Comparison of ENCODE assay signal across 12 mouse cellular contexts in the genomic region with DNA sequence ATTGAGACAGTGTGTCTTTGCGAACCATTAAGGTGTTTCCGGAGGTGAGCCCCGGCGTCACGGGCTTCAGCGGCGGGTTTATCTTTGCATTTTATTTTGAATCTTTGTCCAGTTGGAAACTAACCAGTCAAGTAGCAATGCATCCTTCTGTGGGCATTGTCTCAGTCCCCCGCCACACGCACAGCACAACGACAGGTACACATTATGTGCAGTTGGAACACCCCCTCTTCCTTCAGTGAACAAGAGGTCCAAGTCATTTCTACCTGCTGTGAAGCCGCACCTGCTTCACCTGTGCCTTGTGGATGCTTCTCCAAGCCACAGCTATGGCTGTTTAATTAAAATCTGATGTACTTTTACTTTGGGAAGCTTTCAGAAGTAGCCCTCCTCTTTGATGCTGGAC. TPM values are rescaled to one million over a fixed set of nuclear protein-coding genes. Genes with fewer than 3 reads are reported as not detected.
DNase-seq lines count a peak whose midpoint lies in the region; TF ChIP-seq lines count a peak whose summit lies in the region.
"Had no signal": no experiment of that assay in that cellular context is flagged by ENCODE, and none has a peak within 500 bp of the region (broad histone marks: within the 10 kb centered on the region; RNA-seq: fewer than 3 reads in every experiment).

No protein-coding gene starts in this region.

- peaks cover 14% of the 10 kb centered on the region for H3K4me1 ChIP-seq in cerebellum, adult 2 months (ENCODE audit: control insufficient read depth, insufficient read depth, low read length)
- H3K4me1 ChIP-seq: embryonic facial prominence, embryonic 12.5 days; heart, embryonic 12.5 days had no signal

- H3K4me3 ChIP-seq in cerebellum, adult 2 months (replicated peaks; ENCODE audit: insufficient read depth, low read depth, low read length), result peak overlapping the region; percentile 45

- intact Hi-C loops in left cerebral cortex, postnatal 4 days (cut with DNase I), result loop anchor here (1.0 to 10.0 kb wide), 5 partner anchors 105 to 935 kb away; no protein-coding TSS in a partner anchor

- no peaks in the 10 kb centered on the region for H3K27me3 ChIP-seq in cerebellum, adult 2 months (ENCODE audit: control insufficient read depth, insufficient read depth, low read length)

- TF ChIP-seq CTCF in cerebellum, adult 2 months (IDR thresholded peaks at IDR 0.05; ENCODE audit: borderline replicate concordance, insufficient read depth, low read depth, low read length), result no peak

- WGBS in cerebellum, adult 2 months, result 24% methylated on average over 11 of the region's 11 CpGs

- H3K27ac ChIP-seq in cerebellum, adult 2 months (ENCODE audit: insufficient read depth, low read length), result no peak overlapping the region
- H3K27ac ChIP-seq: embryonic facial prominence, embryonic 12.5 days; forebrain, embryonic 12.5 days; hindbrain, embryonic 10.5 days; hindbrain, embryonic 15.5 days had no signal

- peak; percentile 59 for DNase-seq in cerebellum, adult 11 months
- peak; percentile 67 to 79 for DNase-seq in cerebellum, adult 2 months
- DNase-seq in cerebellum, postnatal 10 days, result peak; percentile 64 to 74
- no peak for DNase-seq in left cerebral cortex, postnatal 4 days
- DNase-seq in thymus, postnatal 36 days, result no peak
- DNase-seq in right cerebral cortex, adult 2 months (ENCODE audit: low spot score in 2 of 2), result no peak
- no peak for DNase-seq in kidney, adult 8-10 months

- TF ChIP-seq POLR2A in cerebellum, adult 2 months (IDR thresholded peaks at IDR 0.05; ENCODE audit: borderline replicate concordance, insufficient read depth, low read length), result no peak

RNA-seq across cellular contexts. Expression of a gene that starts 0.8 kb away (rescaled TPM):
- 18.6 and 20.8 TPM in 2 replicates for polyA plus RNA-seq in cerebellum, adult 2 months (2012; rRNA removed)
- total RNA-seq in left cerebral cortex, postnatal 4 days (2021), result 10 to 100 TPM; 19.7 to 20.1 TPM

RNA-seq across cellular contexts. Expression of a gene that starts 51.9 kb away (rescaled TPM):
- 38.7 and 38.9 TPM in 2 replicates for polyA plus RNA-seq in cerebellum, adult 2 months (2012; rRNA removed)
- total RNA-seq in left cerebral cortex, postnatal 4 days (2021), result 10 to 100 TPM; 58.1 to 69.2 TPM

Comparison
In these comparisons a context has a peak if more than half of its experiments do, and no peak if none do; other contexts are left out.
1. DNase-seq: peak in cerebellum, adult 11 months (single experiment), cerebellum, adult 2 months (2 of 2) and cerebellum, postnatal 10 days (2 of 2); none in left cerebral cortex, postnatal 4 days (single experiment), thymus, postnatal 36 days (0 of 2), right cerebral cortex, adult 2 months (0 of 2) and kidney, adult 8-10 months (0 of 2).